Mouse (Mus musculus): ENCODE results near the gene Prkcd.

GRCm38 (mm10) chr14:30590041-30590645 lies 35.9 kb downstream of the Prkcd start:
- TF ChIP-seq POLR2A (IDR thresholded peaks at IDR 0.05; ENCODE audit: control insufficient read depth, extremely low read depth, insufficient read depth, low read length, poor library complexity), result no peak
- no peak for TF ChIP-seq CTCF (IDR thresholded peaks at IDR 0.05; ENCODE audit: borderline replicate concordance, control insufficient read depth, extremely low read depth, insufficient read depth, low read length, poor library complexity)

Data from thymus, adult 2 months (tissue).